Mouse (Mus musculus) heart, adult 2 months (tissue): ENCODE measurements around the gene Aoc3. TPM values are rescaled to one million over a fixed set of nuclear protein-coding genes. Genes with fewer than 3 reads are reported as not detected.
"Not testable (repeated sequence)": the region's sequence is repeated elsewhere in the genome, so short reads cannot be mapped to it uniquely, and the experiment has no call there.

Source experiments
- DNase-seq, 2 experiments: peaks; one replicate each; pipeline ENCODE4 v3.0.0; 2021
- H3K27ac ChIP-seq: fragments of 200-600 bp; 2 replicates; pipeline ENCODE4 v1.8.1; 2022
- H3K27me3 ChIP-seq: fragments of 200-500 bp; 2 replicates; pipeline ENCODE4 v1.6.1; 2012; ENCODE audit warnings: mild to moderate bottlenecking, low read length, inconsistent platforms, mixed read lengths; ENCODE audit not compliant: control insufficient read depth, insufficient read depth
- H3K36me3 ChIP-seq: fragments of 200-500 bp; 2 replicates; pipeline ENCODE4 v1.6.1; 2012; ENCODE audit warnings: low read length, inconsistent platforms; ENCODE audit not compliant: control insufficient read depth, insufficient read depth
- H3K4me1 ChIP-seq: fragments of 200-500 bp; 2 replicates; pipeline ENCODE4 v1.6.1; 2011; ENCODE audit warnings: low read length; ENCODE audit not compliant: control insufficient read depth, insufficient read depth
- H3K4me3 ChIP-seq: fragments of 200-600 bp; 2 replicates; pipeline ENCODE4 v1.8.1; 2022
- H3K79me2 ChIP-seq: fragments of 200-500 bp; replicated peaks from 2 replicates; pipeline ENCODE4 v1.6.1; 2012; ENCODE audit warnings: mild to moderate bottlenecking, inconsistent platforms, low read length, moderate library complexity, mixed read lengths; ENCODE audit not compliant: control insufficient read depth, insufficient read depth
- H3K9ac ChIP-seq: fragments of 200-500 bp; 2 replicates; pipeline ENCODE4 v1.6.1; 2012; ENCODE audit warnings: low read depth, mild to moderate bottlenecking, control low read depth, inconsistent platforms, low read length, mixed read lengths
- CTCF ChIP-seq: fragments of 200-600 bp; IDR thresholded peaks from 2 replicates; pipeline ENCODE4 v1.8.1; 2022; ENCODE audit warnings: antibody characterized with exemption, mild to moderate bottlenecking, moderate library complexity
- EP300 ChIP-seq: fragments of 200-500 bp; IDR thresholded peaks from 2 replicates; pipeline ENCODE4 v1.6.1; 2011; ENCODE audit warnings: low read depth, low read length, control low read depth; ENCODE audit not compliant: insufficient read depth
- POLR2A ChIP-seq: fragments of 200-500 bp; IDR thresholded peaks from 2 replicates; pipeline ENCODE4 v1.6.1; 2011; ENCODE audit warnings: mild to moderate bottlenecking, low read depth, low read length, control low read depth; ENCODE audit not compliant: insufficient read depth
- WGBS: fragments of 180-500 bp; shearing (Covaris S2); methylation state at CpG from one replicate; pipeline ENCODE4 v1.1.7; 2018; 5-methylcytosine and 5-hydroxymethylcytosine counted together
- intact Hi-C: fragments of 180-260 bp; cut with DNase I; formaldehyde crosslinking; loops from one replicate; pipeline ENCODE4 v1.15.1; 2025
- microRNA-seq, 2 experiments: library from miRNA; unstranded; fragments of <30 nt; microRNA quantifications; one replicate each; pipeline ENCODE4 v1.2.0; 2021
- polyA plus RNA-seq: library from polyadenylated mRNA; depleted of rRNA; stranded (reverse); fragments of >200 nt; gene quantifications from 2 replicates; pipeline ENCODE4 v1.2.3, GENCODE M21; 2012; rRNA removed
- total RNA-seq, 2 experiments: library from RNA; stranded (reverse); gene quantifications; 2 replicates each; pipeline ENCODE4 v1.2.3; 2021

Aoc3 gene
- total and polyA plus RNA-seq, 3 experiments, result 11.5 to 21.8 (median 13.3) TPM

DNA sequence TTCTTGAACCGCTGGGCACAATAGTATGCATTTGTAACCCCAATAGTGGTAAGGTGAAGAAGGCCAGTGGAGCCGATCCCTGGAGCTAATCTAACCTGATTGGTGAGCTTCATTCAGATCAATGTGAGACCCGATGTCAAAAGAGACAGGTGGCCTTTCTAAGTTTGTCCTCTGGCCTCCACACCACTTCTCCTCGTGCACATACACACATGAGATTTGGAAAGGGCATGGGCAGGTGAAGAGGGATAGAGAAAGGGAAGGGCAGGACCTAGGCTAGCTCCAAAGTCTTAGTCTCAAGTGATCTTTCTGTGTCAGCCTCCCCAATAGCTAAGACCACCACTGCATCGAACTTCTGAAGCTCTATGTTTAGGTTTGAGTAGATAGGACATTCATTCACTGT lies 39.7 kb downstream of the Aoc3 start:
- Histone ChIP-seq H3K27me3 (no peaks in the 10 kb centered on the region), H3K79me2 (no peaks in the 10 kb centered on the region), H3K4me3 (no peak overlapping the region), H3K36me3 (no peaks in the 10 kb centered on the region), H3K9ac (no peak overlapping the region), H3K27ac (no peak overlapping the region), H3K4me1 (no peaks in the 10 kb centered on the region)
- TF ChIP-seq CTCF, result no peak
- no peak for TF ChIP-seq POLR2A
- no peak for TF ChIP-seq EP300
- DNase-seq, result no peak
- intact Hi-C loops, result no loop called here
- WGBS, result 77% methylated on average over 5 of the region's 5 CpGs

DNA sequence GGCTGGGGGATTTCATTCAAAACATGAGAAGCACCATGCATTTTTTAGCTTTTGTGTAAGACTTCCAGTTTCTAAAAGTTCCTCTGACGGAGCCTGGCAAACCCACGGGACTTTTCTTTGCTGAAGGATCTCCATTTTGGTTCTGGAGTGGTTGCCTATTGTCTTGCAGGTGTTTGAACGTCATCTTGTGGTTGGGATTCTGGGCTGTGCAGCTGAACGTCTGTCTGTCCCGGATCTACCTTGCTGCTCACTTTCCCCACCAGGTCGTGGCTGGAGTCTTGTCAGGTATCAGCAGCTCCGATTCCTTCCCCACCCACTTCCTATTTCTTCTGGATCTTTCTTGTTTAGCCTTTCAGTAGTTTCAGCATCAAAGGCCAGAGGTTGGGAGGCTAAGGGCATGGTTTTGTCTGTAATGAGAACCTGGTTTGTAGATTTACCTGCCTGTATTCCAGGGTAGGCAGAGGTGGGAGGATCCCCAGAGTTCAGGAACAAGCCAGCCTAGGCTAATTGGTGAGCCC lies 44.1 kb downstream of the Aoc3 start:
- TF ChIP-seq EP300 (no peak), CTCF (no peak), POLR2A (no peak)
- no peak overlapping the region for H3K27ac ChIP-seq

DNA sequence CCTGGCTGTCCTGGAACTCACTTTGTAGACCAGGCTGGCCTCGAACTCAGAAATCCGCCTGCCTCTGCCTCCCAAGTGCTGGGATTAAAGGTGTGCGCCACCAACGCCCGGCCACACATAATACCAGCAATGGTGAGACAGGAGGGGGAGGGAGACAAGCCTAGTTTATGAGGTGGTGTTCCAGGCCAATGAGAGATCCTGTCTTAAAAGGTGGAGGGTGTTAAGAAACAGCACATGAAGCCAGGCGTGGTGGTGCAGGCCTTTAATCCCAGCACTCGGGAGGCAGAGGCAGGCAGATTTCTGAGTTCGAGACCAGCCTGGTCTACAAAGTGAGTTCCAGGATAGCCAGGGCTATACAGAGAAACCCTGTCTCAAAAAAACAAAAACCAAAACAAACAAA lies 47.8 kb downstream of the Aoc3 start:
- H3K27me3 ChIP-seq, H3K79me2 ChIP-seq, DNase-seq, intact Hi-C loops, H3K36me3 ChIP-seq, H3K4me3 ChIP-seq, H3K27ac ChIP-seq, H3K9ac ChIP-seq, H3K4me1 ChIP-seq: not testable (repeated sequence)
- WGBS, result 87% methylated on average over 8 of the region's 8 CpGs

More for the DNA sequence above, 44.1 kb downstream of the Aoc3 start:
- no peaks in the 10 kb centered on the region for H3K36me3 ChIP-seq
- intact Hi-C loops, result no loop called here
- no peak overlapping the region for H3K4me3 ChIP-seq
- no peak for DNase-seq
- WGBS, result 50% methylated on average over 7 of the region's 7 CpGs
- H3K9ac ChIP-seq, result no peak overlapping the region
- no peaks in the 10 kb centered on the region for H3K27me3 ChIP-seq
- H3K79me2 ChIP-seq, result no peaks in the 10 kb centered on the region
- no peaks in the 10 kb centered on the region for H3K4me1 ChIP-seq

DNA sequence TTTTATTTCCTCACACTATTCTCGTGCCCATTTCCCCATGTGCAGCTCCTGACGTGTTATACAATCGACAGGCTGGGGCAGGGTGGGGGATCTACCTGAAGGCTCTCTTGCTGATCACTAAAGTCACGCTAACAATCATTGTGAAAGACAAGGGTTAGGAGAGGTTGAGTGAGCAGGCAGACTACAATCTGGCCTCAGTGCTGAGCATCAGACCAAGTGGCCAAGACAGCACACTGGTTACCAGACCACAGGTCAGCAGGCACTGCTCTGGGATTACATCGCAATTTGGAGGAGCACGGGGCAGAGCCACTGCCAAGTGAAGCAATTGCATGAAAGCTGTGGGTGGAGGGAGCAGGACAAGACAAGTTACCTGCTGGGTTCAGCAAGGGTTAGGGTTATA lies 48.5 kb downstream of the Aoc3 start:
- 73% methylated on average over 6 of the region's 6 CpGs for WGBS
- H3K9ac ChIP-seq, result no peak overlapping the region
- H3K27me3 ChIP-seq, result no peaks in the 10 kb centered on the region
- intact Hi-C loops, result no loop called here
- no peaks in the 10 kb centered on the region for H3K79me2 ChIP-seq
- no peak for DNase-seq
- no peak overlapping the region for H3K4me3 ChIP-seq
- H3K4me1 ChIP-seq, result no peaks in the 10 kb centered on the region
- no peak overlapping the region for H3K27ac ChIP-seq
- TF ChIP-seq POLR2A, result no peak
- TF ChIP-seq CTCF, result no peak
- no peak for TF ChIP-seq EP300
- no peaks in the 10 kb centered on the region for H3K36me3 ChIP-seq

DNA sequence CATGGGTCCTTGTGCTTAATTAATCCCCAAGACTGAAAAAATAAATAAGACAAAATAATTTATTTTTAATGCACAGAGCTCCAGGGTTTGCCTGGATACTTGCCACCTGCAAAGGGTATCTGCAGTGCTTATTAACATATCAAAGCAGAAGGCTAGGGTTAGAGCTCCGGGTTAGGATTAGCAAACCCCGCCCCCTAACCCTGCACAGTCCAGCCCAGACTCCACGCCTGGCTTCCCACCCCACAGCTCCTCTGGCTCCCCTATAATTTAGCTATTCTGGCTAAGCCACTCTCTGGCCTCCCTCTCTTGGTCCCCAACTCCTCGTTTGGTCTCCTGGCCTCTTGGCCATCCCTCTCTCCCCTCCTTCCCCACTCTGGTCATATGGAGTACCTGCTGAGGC lies 51.4 kb downstream of the Aoc3 start:
- no peak overlapping the region for H3K27ac ChIP-seq
- TF ChIP-seq POLR2A (no peak), CTCF (no peak), EP300 (no peak)
- no peaks in the 10 kb centered on the region for H3K36me3 ChIP-seq
- WGBS, result 25% methylated on average over 4 of the region's 4 CpGs
- DNase-seq, result no peak
- no peaks in the 10 kb centered on the region for H3K4me1 ChIP-seq
- no peaks in the 10 kb centered on the region for H3K27me3 ChIP-seq
- intact Hi-C loops, result no loop called here
- no peaks in the 10 kb centered on the region for H3K79me2 ChIP-seq
- no peak overlapping the region for H3K9ac ChIP-seq
- no peak overlapping the region for H3K4me3 ChIP-seq

Small RNA genes lying within 50 kb of the gene (microRNA-seq; reads per million reads assigned to microRNA genes)
- gene Gm25593, result 0 reads per million in 2 experiments

Other genes starting within 250 kb of the Aoc3 start
- 10 to 100 TPM; 15.8 to 17.5 TPM for gene Coasy, start 248.0 kb upstream of the Aoc3 start, total RNA-seq
- 22.1 and 24.6 TPM in 2 replicates for gene Coasy, start 248.0 kb upstream of the Aoc3 start, polyA plus RNA-seq
- 10 to 100 TPM; 18.1 to 21.3 TPM for gene Mlx, start 243.3 kb upstream of the Aoc3 start, total RNA-seq
- gene Mlx, start 243.3 kb upstream of the Aoc3 start, polyA plus RNA-seq, result 23.0 and 45.2 TPM in 2 replicates
- 1 to 10 TPM; 1.6 to 2.7 TPM for gene Psmc3ip, start 235.2 kb upstream of the Aoc3 start, total RNA-seq
- gene Psmc3ip, start 235.2 kb upstream of the Aoc3 start, polyA plus RNA-seq, result 1.1 and 1.3 TPM in 2 replicates
- gene Retreg3, start 210.7 kb upstream of the Aoc3 start, total RNA-seq, result 10 to 100 TPM; 28.5 to 31.0 TPM
- gene Retreg3, start 210.7 kb upstream of the Aoc3 start, polyA plus RNA-seq, result 31.8 and 53.1 TPM in 2 replicates
- 10 to 100 TPM; 22.7 to 23.6 TPM for gene Tubg1, start 210.7 kb upstream of the Aoc3 start, total RNA-seq
- gene Tubg1, start 210.7 kb upstream of the Aoc3 start, polyA plus RNA-seq, result 14.2 and 17.2 TPM in 2 replicates
- gene Tubg2, start 174.7 kb upstream of the Aoc3 start, total RNA-seq, result 1 to 10 TPM; 3.5 TPM
- 2.1 and 2.9 TPM in 2 replicates for gene Tubg2, start 174.7 kb upstream of the Aoc3 start, polyA plus RNA-seq
- 1 to 10 TPM; 1.3 to 1.5 TPM for gene Cntnap1, start 160.1 kb upstream of the Aoc3 start, total RNA-seq
- gene Cntnap1, start 160.1 kb upstream of the Aoc3 start, polyA plus RNA-seq, result 3.1 and 4.0 TPM in 2 replicates
- gene Plekhh3, start 159.3 kb upstream of the Aoc3 start, total RNA-seq, result 10 to 100 TPM; 14.3 to 28.1 TPM
- gene Plekhh3, start 159.3 kb upstream of the Aoc3 start, polyA plus RNA-seq, result 24.4 and 26.7 TPM in 2 replicates
- gene Ccr10, start 155.2 kb upstream of the Aoc3 start, total RNA-seq, result not detected
- gene Ccr10, start 155.2 kb upstream of the Aoc3 start, polyA plus RNA-seq, result 0.14 TPM in 1 of 2 replicates, not detected in the other
- gene Ezh1, start 104.1 kb upstream of the Aoc3 start, total RNA-seq, result 10 to 100 TPM; 29.8 to 31.4 TPM
- 26.1 and 34.1 TPM in 2 replicates for gene Ezh1, start 104.1 kb upstream of the Aoc3 start, polyA plus RNA-seq
- gene Ramp2, start 84.6 kb upstream of the Aoc3 start, total RNA-seq, result 10 to 100 TPM; 89.1 to 90.3 TPM
- 130 and 172 TPM in 2 replicates for gene Ramp2, start 84.6 kb upstream of the Aoc3 start, polyA plus RNA-seq
- gene Vps25, start 76.9 kb upstream of the Aoc3 start, total RNA-seq, result 10 to 100 TPM; 82.5 to 90.1 TPM
- gene Vps25, start 76.9 kb upstream of the Aoc3 start, polyA plus RNA-seq, result 83.2 and 96.8 TPM in 2 replicates
- 10 to 100 TPM in 1 of 2 experiments, 1 to 10 TPM in 1; 9.2 to 12.6 TPM for gene Wnk4, start 70.0 kb upstream of the Aoc3 start, total RNA-seq
- gene Wnk4, start 70.0 kb upstream of the Aoc3 start, polyA plus RNA-seq, result 12.1 and 13.9 TPM in 2 replicates
- under 1 TPM; 0.23 to 0.36 TPM for gene Cntd1, start 51.6 kb upstream of the Aoc3 start, total RNA-seq
- gene Cntd1, start 51.6 kb upstream of the Aoc3 start, polyA plus RNA-seq, result 0.06 and 0.12 TPM in 2 replicates
- 100 to 1,000 TPM in 1 of 2 experiments, 10 to 100 TPM in 1; 88.4 to 101 TPM for gene Coa3, start 51.5 kb upstream of the Aoc3 start, total RNA-seq
- 153 and 302 TPM in 2 replicates for gene Coa3, start 51.5 kb upstream of the Aoc3 start, polyA plus RNA-seq
- 10 to 100 TPM; 86.3 to 86.5 TPM for gene Becn1, start 28.3 kb upstream of the Aoc3 start, total RNA-seq
- gene Becn1, start 28.3 kb upstream of the Aoc3 start, polyA plus RNA-seq, result 36.1 and 43.7 TPM in 2 replicates
- gene Psme3, start 14.4 kb upstream of the Aoc3 start, total RNA-seq, result 100 to 1,000 TPM in 1 of 2 experiments, 10 to 100 TPM in 1; 81.9 to 112 TPM
- gene Psme3, start 14.4 kb upstream of the Aoc3 start, polyA plus RNA-seq, result 55.5 and 69.1 TPM in 2 replicates
- gene Aoc2, start 5.5 kb upstream of the Aoc3 start, total RNA-seq, result 1 to 10 TPM; 1.6 to 2.2 TPM
- gene Aoc2, start 5.5 kb upstream of the Aoc3 start, polyA plus RNA-seq, result 1.9 and 2.3 TPM in 2 replicates
- gene G6pc, start 37.0 kb downstream of the Aoc3 start, total RNA-seq, result not detected
- gene G6pc, start 37.0 kb downstream of the Aoc3 start, polyA plus RNA-seq, result 0.15 TPM in 1 of 2 replicates, not detected in the other
- gene Aarsd1, start 87.0 kb downstream of the Aoc3 start, total RNA-seq, result 10 to 100 TPM; 19.5 to 23.4 TPM
- gene Aarsd1, start 87.0 kb downstream of the Aoc3 start, polyA plus RNA-seq, result 23.0 and 28.0 TPM in 2 replicates
- 10 to 100 TPM in 1 of 2 experiments, 1 to 10 TPM in 1; 5.1 to 10.2 TPM for gene Gm27029, start 94.2 kb downstream of the Aoc3 start, total RNA-seq
- 1.3 and 2.4 TPM in 2 replicates for gene Gm27029, start 94.2 kb downstream of the Aoc3 start, polyA plus RNA-seq
- 10 to 100 TPM; 10.1 to 12.1 TPM for gene Rundc1, start 94.5 kb downstream of the Aoc3 start, total RNA-seq
- 12.0 and 14.7 TPM in 2 replicates for gene Rundc1, start 94.5 kb downstream of the Aoc3 start, polyA plus RNA-seq
- 10 to 100 TPM; 50.6 to 58.3 TPM for gene Ptges3l, start 94.7 kb downstream of the Aoc3 start, total RNA-seq
- gene Ptges3l, start 94.7 kb downstream of the Aoc3 start, polyA plus RNA-seq, result 56.8 and 81.6 TPM in 2 replicates
- gene Rpl27, start 111.7 kb downstream of the Aoc3 start, total RNA-seq, result 10 to 100 TPM; 38.3 to 48.4 TPM
- 234 and 242 TPM in 2 replicates for gene Rpl27, start 111.7 kb downstream of the Aoc3 start, polyA plus RNA-seq
- 10 to 100 TPM; 11.5 to 12.6 TPM for gene Ifi35, start 117.8 kb downstream of the Aoc3 start, total RNA-seq
- gene Ifi35, start 117.8 kb downstream of the Aoc3 start, polyA plus RNA-seq, result 25.5 and 29.4 TPM in 2 replicates
- gene Rnd2, start 134.4 kb downstream of the Aoc3 start, total RNA-seq, result 1 to 10 TPM; 6.5 to 8.0 TPM
- 5.8 and 9.8 TPM in 2 replicates for gene Rnd2, start 134.4 kb downstream of the Aoc3 start, polyA plus RNA-seq
- gene Vat1, start 135.6 kb downstream of the Aoc3 start, total RNA-seq, result 10 to 100 TPM; 20.4 to 21.4 TPM
- 29.6 and 35.0 TPM in 2 replicates for gene Vat1, start 135.6 kb downstream of the Aoc3 start, polyA plus RNA-seq
- under 1 TPM; 0.18 to 0.63 TPM for gene Brca1, start 221.3 kb downstream of the Aoc3 start, total RNA-seq
- 0.06 and 0.20 TPM in 2 replicates for gene Brca1, start 221.3 kb downstream of the Aoc3 start, polyA plus RNA-seq
- 10 to 100 TPM; 86.2 to 98.9 TPM for gene Nbr1, start 221.5 kb downstream of the Aoc3 start, total RNA-seq
- gene Nbr1, start 221.5 kb downstream of the Aoc3 start, polyA plus RNA-seq, result 77.3 and 99.6 TPM in 2 replicates